Mouse (Mus musculus): ENCODE data around the gene Sptbn4.
"Not testable (repeated sequence)": the region's sequence is repeated elsewhere in the genome, so short reads cannot be mapped to it uniquely, and the experiment has no call there.

Sptbn4 gene

DNA sequence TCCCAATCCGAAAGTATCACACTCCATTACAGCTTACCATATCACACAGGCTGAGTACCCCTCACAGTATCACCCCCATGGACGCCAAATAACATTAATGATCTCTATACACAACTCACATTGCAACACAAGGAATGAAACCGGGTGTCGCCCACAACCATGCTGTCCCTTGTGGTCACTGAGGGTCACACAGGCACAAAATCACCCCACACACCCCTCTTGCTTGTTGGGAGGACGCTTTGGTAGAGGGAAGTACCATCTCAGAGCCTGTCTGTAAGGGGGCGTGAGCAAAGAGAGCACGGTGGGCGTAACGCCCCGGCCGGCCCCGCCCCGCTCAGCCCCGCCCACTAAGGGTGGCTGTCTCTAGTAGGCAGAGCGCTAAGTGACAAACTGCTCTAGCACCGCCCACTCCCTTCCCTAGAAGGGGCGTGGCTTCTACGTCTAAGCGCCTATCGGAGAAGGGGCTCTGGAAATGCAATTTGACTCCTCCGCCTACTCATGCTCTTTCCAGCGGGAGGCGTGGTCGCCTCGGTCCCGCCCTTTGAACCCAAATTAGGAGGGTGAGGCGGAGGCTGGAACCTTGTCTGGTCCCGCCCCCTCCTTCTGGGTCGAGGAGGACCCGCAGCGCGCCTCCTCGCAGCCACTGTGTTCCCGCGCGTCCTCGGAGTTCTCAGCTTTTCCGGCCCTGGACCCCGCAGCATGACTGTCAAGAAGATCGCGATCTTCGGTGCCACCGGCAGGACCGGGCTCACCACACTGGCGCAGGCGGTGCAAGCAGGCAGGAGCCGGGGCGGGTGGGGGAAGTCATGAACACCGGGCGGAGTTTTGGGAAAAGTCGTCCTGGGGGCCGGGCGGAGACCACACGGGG is at the start of gene Sptbn4, which contains the start of gene Blvrb:
TSS of gene Sptbn4 (minus strand) at position 268 of the 868 bp plus-strand sequence.
TSS of gene Blvrb (plus strand) at position 560 of the 868 bp plus-strand sequence.
- peak; percentile 97 to 99 for DNase-seq (ENCODE audit: low spot score in 2 of 2)

- DNase-seq (ENCODE audit: low spot score in 2 of 2): not testable (repeated sequence)
Observed at GRCm38 (mm10) chr7:27494659-27495367, 47.3 kb upstream of the Sptbn4 start.

DNA sequence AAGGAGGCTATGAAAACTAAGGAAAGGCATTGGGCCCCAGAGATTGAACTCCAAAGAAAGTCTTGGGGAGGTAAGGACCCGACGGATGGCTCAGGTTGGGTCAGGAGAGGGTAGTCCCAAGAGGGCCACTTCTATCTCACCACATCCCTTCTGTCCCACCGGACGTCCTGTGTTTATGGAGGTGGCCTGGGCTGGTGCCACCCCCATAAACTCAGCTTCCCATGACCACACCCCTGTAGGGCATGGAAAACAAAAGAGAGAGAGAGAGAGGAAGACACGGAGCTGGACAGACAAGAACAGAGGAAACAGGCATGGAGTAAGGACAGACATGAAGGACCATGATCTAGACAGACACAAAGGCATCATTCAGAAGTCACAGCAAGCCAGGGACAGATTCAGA is 46.0 kb upstream of the Sptbn4 start:
- DNase-seq (ENCODE audit: low spot score in 2 of 2): no peak

- no peak for DNase-seq (ENCODE audit: low spot score in 2 of 2)
Observed at GRCm38 (mm10) chr7:27493022-27493421, 45.5 kb upstream of the Sptbn4 start.

GRCm38 (mm10) chr7:27491856-27492255 is 44.4 kb upstream of the Sptbn4 start:
- DNase-seq (ENCODE audit: low spot score in 2 of 2): no peak

GRCm38 (mm10) chr7:27490543-27491329 is 43.2 kb upstream of the Sptbn4 start:
- DNase-seq (ENCODE audit: low spot score in 2 of 2): peak; percentile 67 to 76

DNA sequence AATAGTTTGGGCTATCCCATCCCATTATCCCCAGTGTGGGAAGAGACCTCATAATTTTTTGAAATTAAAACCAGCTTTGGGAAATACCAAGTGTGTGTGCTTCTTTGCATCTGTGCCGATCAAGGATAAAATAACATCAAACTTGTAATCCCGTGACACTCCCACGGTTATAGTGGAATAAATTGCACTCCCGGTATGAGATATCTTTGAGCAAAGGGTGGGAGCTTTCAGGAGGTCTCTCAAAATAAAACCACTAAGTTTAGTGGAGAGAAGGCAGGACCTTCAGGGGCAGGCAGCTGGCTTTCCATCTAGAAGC is 42.7 kb upstream of the Sptbn4 start:
- no peak for DNase-seq (ENCODE audit: low spot score in 2 of 2)

DNA sequence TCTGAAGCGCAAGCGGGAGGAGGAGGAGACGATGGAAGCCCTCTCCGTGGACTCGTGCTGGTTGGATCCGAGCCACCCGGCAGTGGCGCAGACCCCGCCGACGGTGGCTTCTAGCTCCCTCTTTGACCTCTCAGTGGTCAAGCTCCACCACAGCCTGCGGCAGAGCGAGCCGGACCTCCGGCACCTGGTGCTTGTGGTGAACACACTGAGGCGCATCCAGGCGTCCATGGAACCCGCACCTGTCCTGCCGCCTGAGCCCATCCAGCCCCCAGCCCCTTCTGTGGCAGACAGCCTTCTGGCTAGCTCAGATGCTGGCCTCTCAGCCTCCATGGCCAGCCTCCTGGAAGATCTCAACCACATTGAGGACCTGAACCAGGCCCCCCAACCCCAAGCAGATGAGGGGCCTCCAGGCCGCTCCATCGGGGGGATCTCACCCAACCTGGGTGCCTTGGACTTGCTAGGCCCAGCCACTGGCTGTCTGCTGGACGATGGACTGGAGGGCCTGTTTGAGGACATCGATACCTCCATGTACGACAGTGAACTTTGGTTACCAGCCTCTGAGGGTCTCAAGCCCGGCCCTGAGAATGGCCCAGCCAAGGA is 41.9 kb upstream of the Sptbn4 start:
- DNase-seq (ENCODE audit: low spot score in 2 of 2): no peak

- DNase-seq (ENCODE audit: low spot score in 2 of 2): peak in 1 of 2 experiments; percentile 47
Observed at GRCm38 (mm10) chr7:27487740-27488268, 40.3 kb upstream of the Sptbn4 start.

GRCm38 (mm10) chr7:27486770-27487697 is 39.5 kb upstream of the Sptbn4 start, which contains the start of gene Sertad1:
Gene Sertad1 (plus strand): TSS chr7:27486910.
- peak; percentile 99 for DNase-seq (ENCODE audit: low spot score in 2 of 2)

DNA sequence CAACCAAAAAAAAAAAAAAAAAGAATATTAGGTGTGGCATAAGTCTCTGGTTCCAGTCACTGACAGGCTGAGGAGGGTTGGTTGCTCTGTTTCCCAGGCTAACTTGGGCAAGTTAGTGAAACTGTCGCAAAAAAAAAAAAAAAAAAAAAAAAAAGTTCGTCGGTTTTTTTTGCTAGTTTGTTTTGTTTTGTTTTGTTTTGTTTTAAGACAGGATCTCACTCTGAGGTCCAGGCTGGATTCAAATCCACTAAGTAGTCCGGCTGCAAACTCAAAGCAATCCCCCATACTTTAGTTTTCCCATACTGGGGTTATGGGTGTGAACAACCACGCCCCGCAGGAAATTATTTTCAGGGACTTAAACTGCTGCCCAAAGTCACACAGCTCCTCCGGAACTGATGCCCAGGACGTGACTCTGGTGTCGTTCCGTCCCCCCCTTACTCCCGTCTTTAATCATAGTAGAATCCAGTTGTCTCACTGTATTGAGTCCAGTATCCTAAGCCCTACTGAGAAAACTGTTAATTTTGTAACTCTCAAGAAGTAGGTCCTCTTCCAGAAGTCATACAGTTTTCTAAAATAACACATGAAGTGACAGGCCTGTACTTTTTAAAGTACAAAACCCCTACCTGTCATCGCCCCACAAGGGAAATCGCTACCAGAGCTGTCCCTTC is 38.8 kb upstream of the Sptbn4 start:
- no peak for DNase-seq (ENCODE audit: low spot score in 2 of 2)

- DNase-seq (ENCODE audit: low spot score in 2 of 2): no peak
Observed at GRCm38 (mm10) chr7:27483860-27484259, 36.4 kb upstream of the Sptbn4 start.

GRCm38 (mm10) chr7:27481627-27481969 is 34.1 kb upstream of the Sptbn4 start:
- peak; percentile 39 to 43 for DNase-seq (ENCODE audit: low spot score in 2 of 2)

GRCm38 (mm10) chr7:27480927-27481626 is 33.6 kb upstream of the Sptbn4 start:
- DNase-seq (ENCODE audit: low spot score in 2 of 2): no peak

DNA sequence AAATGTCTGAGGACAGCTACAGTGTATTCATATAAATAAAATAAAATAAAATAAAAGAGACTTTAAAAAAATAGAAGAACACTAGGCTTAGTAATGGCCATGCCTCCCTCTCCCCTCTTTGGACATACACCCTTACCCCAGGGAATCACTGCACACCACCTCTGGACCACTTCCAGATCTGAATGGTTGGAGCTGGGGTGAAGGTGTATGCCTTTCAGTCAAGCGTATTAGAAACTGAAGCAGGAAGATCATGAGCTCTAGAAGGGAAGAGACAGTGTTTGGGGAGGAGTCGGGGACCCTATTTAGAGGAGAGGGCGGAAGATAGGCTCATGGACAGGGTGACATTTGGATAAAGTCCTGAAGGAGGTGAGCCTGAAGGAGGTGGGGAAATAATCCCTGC is 33.0 kb upstream of the Sptbn4 start:
- DNase-seq (ENCODE audit: low spot score in 2 of 2): no peak

DNA sequence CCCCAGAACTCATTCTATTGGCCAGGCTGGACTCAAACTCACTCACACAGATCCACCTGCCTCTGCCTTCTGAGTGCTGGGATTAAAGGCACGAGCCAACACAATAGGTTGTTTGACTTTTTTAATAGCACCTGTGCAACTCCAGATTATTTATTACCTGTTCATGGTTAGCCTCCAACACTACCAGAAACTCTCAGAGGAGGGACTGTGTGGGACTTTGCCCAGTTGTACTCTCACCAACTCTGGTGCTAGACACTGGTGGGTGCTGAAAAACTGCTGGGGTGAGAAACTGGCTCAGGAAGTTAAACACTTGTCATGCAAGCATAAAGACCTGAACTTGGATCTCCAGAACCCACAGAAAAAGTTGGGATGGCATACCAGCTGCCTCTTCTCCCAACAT is 32.3 kb upstream of the Sptbn4 start:
- DNase-seq (ENCODE audit: low spot score in 2 of 2): no peak

DNA sequence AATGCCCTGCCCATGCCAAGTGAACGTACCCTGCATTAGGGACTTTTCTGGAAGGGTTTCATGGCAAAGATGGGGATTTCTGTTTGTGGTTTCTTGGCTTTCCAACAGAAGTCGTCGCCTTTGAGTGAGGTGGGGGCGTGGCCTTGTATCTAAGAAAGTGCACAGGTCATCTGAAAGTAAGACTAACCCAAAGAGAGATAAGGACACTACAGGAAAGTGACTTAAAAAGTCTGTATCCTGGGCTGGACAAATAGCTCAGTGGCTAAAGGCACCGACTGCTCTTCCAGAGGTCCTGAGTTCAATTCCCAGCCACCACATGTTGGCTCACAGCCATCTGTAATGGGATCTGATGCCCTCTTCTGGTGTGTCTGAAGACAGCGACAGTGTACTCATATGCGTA is 31.1 kb upstream of the Sptbn4 start:
- no peak for DNase-seq (ENCODE audit: low spot score in 2 of 2)

GRCm38 (mm10) chr7:27476098-27476635 is 28.7 kb upstream of the Sptbn4 start:
- DNase-seq (ENCODE audit: low spot score in 2 of 2): no peak

DNA sequence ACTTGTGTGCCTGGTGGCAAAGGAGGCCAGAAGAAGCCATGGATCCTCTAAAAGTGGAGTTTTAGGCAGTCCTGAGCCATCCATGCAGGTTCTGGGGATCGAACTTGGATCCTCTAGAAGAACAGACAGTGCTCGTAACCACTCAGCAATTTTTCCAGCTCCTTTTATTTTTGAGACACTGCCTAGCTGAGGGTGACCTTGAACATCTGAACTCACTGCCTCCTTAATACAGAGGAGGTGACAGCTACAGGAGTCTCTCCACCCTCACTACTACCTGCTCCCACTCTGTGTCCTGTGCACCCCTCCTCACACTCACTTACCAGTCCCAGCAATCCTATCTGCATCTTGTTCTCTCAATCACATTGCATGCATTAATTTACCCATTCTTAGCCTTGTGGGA is 28.1 kb upstream of the Sptbn4 start:
- no peak for DNase-seq (ENCODE audit: low spot score in 2 of 2)

All from frontal cortex, postnatal 14 days (tissue).